Mouse (Mus musculus) limb, embryonic 11.5 days (tissue): ENCODE data around the gene Slc38a6. TPM values are rescaled to one million over a fixed set of nuclear protein-coding genes. Genes with fewer than 3 reads are reported as not detected.

Source experiments
- polyA plus RNA-seq: library from polyadenylated mRNA; unstranded; fragments of >200 nt; fragmentation: Nextera tagmentation; extraction: Ambion mirVana; gene quantifications from 2 replicates; pipeline ENCODE4 v1.2.1, GENCODE M21; 2014

The Slc38a6 gene
- polyA plus RNA-seq, 1 experiment from 2014 or later = 14.1 TPM

Other genes starting within 250 kb of the Slc38a6 start
- gene Six1, start 232.9 kb upstream of the Slc38a6 start, polyA plus RNA-seq = 58.5 and 66.4 TPM in 2 replicates
- 23.2 and 27.0 TPM in 2 replicates for gene Six4, start 173.3 kb upstream of the Slc38a6 start, polyA plus RNA-seq
- 50.4 and 51.6 TPM in 2 replicates for gene Mnat1, start 163.1 kb upstream of the Slc38a6 start, polyA plus RNA-seq
- 25.0 and 25.3 TPM in 2 replicates for gene Trmt5, start 69 bp upstream of the Slc38a6 start, polyA plus RNA-seq